Mouse (Mus musculus) stomach, embryonic 15.5 days (tissue): ENCODE measurements around the gene A930033H14Rik. TPM values are rescaled to one million over a fixed set of nuclear protein-coding genes. Genes with fewer than 3 reads are reported as not detected.

Experiments used
- ATAC-seq: fragments of 200-750 bp; cut with Nextera tagmentation; 2 replicates; pipeline ENCODE4 v1.8.0; 2017; ENCODE audit warnings: low read depth, moderate number of reproducible peaks, moderate TSS enrichment; ENCODE audit not compliant: insufficient read depth, low FRiP score
- H3K27ac ChIP-seq: fragments of 300-500 bp; sonication (generic); 2 replicates; pipeline ENCODE4 v1.5.1; 2015; ENCODE audit warnings: mild to moderate bottlenecking, inconsistent platforms
- H3K27me3 ChIP-seq: fragments of 300-500 bp; sonication (generic); replicated peaks from 2 replicates; pipeline ENCODE4 v1.6.1; 2015; ENCODE audit warnings: inconsistent platforms
- H3K36me3 ChIP-seq: fragments of 300-500 bp; sonication (generic); 2 replicates; pipeline ENCODE4 v1.6.1; 2015; ENCODE audit warnings: inconsistent platforms
- H3K4me1 ChIP-seq: fragments of 300-500 bp; sonication (generic); 2 replicates; pipeline ENCODE4 v1.6.1; 2015; ENCODE audit warnings: inconsistent platforms
- H3K4me2 ChIP-seq: fragments of 300-500 bp; sonication (generic); 2 replicates; pipeline ENCODE4 v1.6.1; 2015; ENCODE audit warnings: mild to moderate bottlenecking, inconsistent platforms
- H3K4me3 ChIP-seq: fragments of 300-500 bp; sonication (generic); replicated peaks from 2 replicates; pipeline ENCODE4 v1.5.1; 2015; ENCODE audit warnings: inconsistent platforms
- H3K9ac ChIP-seq: fragments of 300-500 bp; sonication (generic); 2 replicates; pipeline ENCODE4 v1.6.1; 2015; ENCODE audit warnings: inconsistent platforms
- H3K9me3 ChIP-seq: fragments of 300-500 bp; sonication (generic); 2 replicates; pipeline ENCODE4 v1.6.1; 2016; ENCODE audit warnings: inconsistent platforms
- WGBS: fragments of 180-500 bp; shearing (Covaris S2); methylation state at CpG from one replicate; pipeline ENCODE4 v1.1.7; 2015; 5-methylcytosine and 5-hydroxymethylcytosine counted together
- polyA plus RNA-seq: library from polyadenylated mRNA; unstranded; fragments of >200 nt; fragmentation: Nextera tagmentation; extraction: Ambion mirVana; gene quantifications from 2 replicates; pipeline ENCODE4 v1.2.1, GENCODE M21; 2015

A930033H14Rik gene
- polyA plus RNA-seq, 1 experiment from 2014 or later = 2.7 TPM

- H3K36me3 ChIP-seq = peaks cover 2% of the 10 kb centered on the region; the same call in 1 of the 2 replicates
- no peak overlapping the region for H3K4me2 ChIP-seq
- no peaks in the 10 kb centered on the region for H3K4me1 ChIP-seq
- no peak for ATAC-seq
- H3K27ac ChIP-seq = no peak overlapping the region; the same call in 1 of the 2 replicates
- no peaks in the 10 kb centered on the region for H3K27me3 ChIP-seq
- 78% methylated on average over 7 of the region's 7 CpGs for WGBS
- no peak overlapping the region for H3K4me3 ChIP-seq
- H3K9me3 ChIP-seq = no peaks in the 10 kb centered on the region
- no peak overlapping the region for H3K9ac ChIP-seq
Measured at GRCm38 (mm10) chr10:69224276-69224675, 11.4 kb upstream of the A930033H14Rik start.

- no peaks in the 10 kb centered on the region for H3K4me1 ChIP-seq
- H3K27me3 ChIP-seq = no peaks in the 10 kb centered on the region
- no peaks in the 10 kb centered on the region for H3K9me3 ChIP-seq
- no peak overlapping the region for H3K4me3 ChIP-seq
- no peak overlapping the region for H3K4me2 ChIP-seq
- no peak overlapping the region for H3K27ac ChIP-seq
- 93% methylated on average over 4 of the region's 4 CpGs for WGBS
- no peak for ATAC-seq
- no peak overlapping the region for H3K9ac ChIP-seq
- H3K36me3 ChIP-seq = no peaks in the 10 kb centered on the region
Measured at GRCm38 (mm10) chr10:69223232-69223631, 10.3 kb upstream of the A930033H14Rik start.

- H3K9ac ChIP-seq = no peak overlapping the region
- 77% methylated on average over 3 of the region's 3 CpGs for WGBS
- no peak for ATAC-seq
Measured at GRCm38 (mm10) chr10:69221955-69222354, 9.1 kb upstream of the A930033H14Rik start.

GRCm38 (mm10) chr10:69221148-69221547, 8.2 kb upstream of the A930033H14Rik start:
- H3K27ac ChIP-seq = no peak overlapping the region
- no peak overlapping the region for H3K9ac ChIP-seq
- 88% methylated on average over 9 of the region's 9 CpGs for WGBS
- no peak for ATAC-seq
- H3K36me3 ChIP-seq = 0 out of 2 replicates have a peak, but pooled peaks cover 6% of the 10 kb centered on the region
- H3K4me3 ChIP-seq = no peak overlapping the region
- no peaks in the 10 kb centered on the region for H3K27me3 ChIP-seq
- no peaks in the 10 kb centered on the region for H3K9me3 ChIP-seq
- H3K4me2 ChIP-seq = no peak overlapping the region
- no peaks in the 10 kb centered on the region for H3K4me1 ChIP-seq

More at GRCm38 (mm10) chr10:69221955-69222354, 9.1 kb upstream of the A930033H14Rik start:
- no peaks in the 10 kb centered on the region for H3K36me3 ChIP-seq
- no peak overlapping the region for H3K4me2 ChIP-seq
- no peak overlapping the region for H3K4me3 ChIP-seq
- H3K9me3 ChIP-seq = no peaks in the 10 kb centered on the region
- no peaks in the 10 kb centered on the region for H3K4me1 ChIP-seq
- H3K27me3 ChIP-seq = no peaks in the 10 kb centered on the region
- H3K27ac ChIP-seq = no peak overlapping the region

- Histone ChIP-seq H3K36me3 (0 out of 2 replicates have a peak, but pooled peaks cover 6% of the 10 kb centered on the region), H3K4me1 (no peaks in the 10 kb centered on the region), H3K4me3 (no peak overlapping the region), H3K27me3 (no peaks in the 10 kb centered on the region), H3K9me3 (no peaks in the 10 kb centered on the region), H3K4me2 (no peak overlapping the region), H3K27ac (no peak overlapping the region), H3K9ac (no peak overlapping the region)
- ATAC-seq = no peak
- 73% methylated on average over 6 of the region's 6 CpGs for WGBS
Measured at GRCm38 (mm10) chr10:69220296-69220695, 7.4 kb upstream of the A930033H14Rik start.

- H3K4me2 ChIP-seq = no peak overlapping the region
- H3K27me3 ChIP-seq = no peaks in the 10 kb centered on the region
- WGBS = 94% methylated on average over 2 of the region's 2 CpGs
- H3K9ac ChIP-seq = no peak overlapping the region
- no peak overlapping the region for H3K4me3 ChIP-seq
- no peak overlapping the region for H3K27ac ChIP-seq
- 0 out of 2 replicates have a peak, but pooled peaks cover 6% of the 10 kb centered on the region for H3K36me3 ChIP-seq
- H3K4me1 ChIP-seq = peaks cover 3% of the 10 kb centered on the region
- ATAC-seq = no peak
- no peaks in the 10 kb centered on the region for H3K9me3 ChIP-seq
Measured at GRCm38 (mm10) chr10:69219289-69219626, 6.4 kb upstream of the A930033H14Rik start.

- H3K9me3 ChIP-seq = no peaks in the 10 kb centered on the region
- no peak overlapping the region for H3K27ac ChIP-seq
- no peak overlapping the region for H3K9ac ChIP-seq
- H3K36me3 ChIP-seq = 0 out of 2 replicates have a peak, but pooled peaks cover 6% of the 10 kb centered on the region
- no peak for ATAC-seq
- no peak overlapping the region for H3K4me3 ChIP-seq
- no peak overlapping the region for H3K4me2 ChIP-seq
- H3K27me3 ChIP-seq = no peaks in the 10 kb centered on the region
- peaks cover 9% of the 10 kb centered on the region for H3K4me1 ChIP-seq
- WGBS = 79% methylated on average over 14 of the region's 14 CpGs
Measured at GRCm38 (mm10) chr10:69218458-69219288, 5.8 kb upstream of the A930033H14Rik start.

- no peak for ATAC-seq
- Histone ChIP-seq H3K4me3 (no peak overlapping the region), H3K27ac (no peak overlapping the region), H3K9ac (no peak overlapping the region), H3K4me1 (peaks cover 10% of the 10 kb centered on the region), H3K27me3 (no peaks in the 10 kb centered on the region), H3K9me3 (no peaks in the 10 kb centered on the region), H3K36me3 (0 out of 2 replicates have a peak, but pooled peaks cover 6% of the 10 kb centered on the region), H3K4me2 (no peak overlapping the region)
- WGBS = 87% methylated on average over 4 of the region's 4 CpGs
Measured at GRCm38 (mm10) chr10:69217127-69217690, 4.3 kb upstream of the A930033H14Rik start.

GRCm38 (mm10) chr10:69213986-69214385, 1.1 kb upstream of the A930033H14Rik start:
- H3K4me3 ChIP-seq = peak overlapping the region; percentile 87
- ATAC-seq = no peak
- peak overlapping the region; percentile 82 for H3K4me2 ChIP-seq
- 7% methylated on average over 5 of the region's 5 CpGs for WGBS
- H3K9me3 ChIP-seq = no peaks in the 10 kb centered on the region
- H3K9ac ChIP-seq = peak overlapping the region; percentile 91; the same call in 1 of the 2 replicates
- peak overlapping the region; percentile 100 for H3K27ac ChIP-seq
- peaks cover 17% of the 10 kb centered on the region for H3K4me1 ChIP-seq
- 0 out of 2 replicates have a peak, but pooled peaks cover 6% of the 10 kb centered on the region for H3K36me3 ChIP-seq
- H3K27me3 ChIP-seq = no peaks in the 10 kb centered on the region

- Histone ChIP-seq H3K9ac (peak overlapping the region; percentile 91), H3K27me3 (no peaks in the 10 kb centered on the region), H3K4me2 (peak overlapping the region; percentile 82), H3K9me3 (no peaks in the 10 kb centered on the region), H3K27ac (peak overlapping the region; percentile 100), H3K36me3 (0 out of 2 replicates have a peak, but pooled peaks cover 6% of the 10 kb centered on the region), H3K4me1 (peaks cover 17% of the 10 kb centered on the region), H3K4me3 (peak overlapping the region; percentile 87)
- ATAC-seq = peak; percentile 44; the same call in 1 of the 2 replicates
- WGBS = 0% methylated on average over 21 of the region's 21 CpGs
Measured at GRCm38 (mm10) chr10:69213451-69213877, 566 bp upstream of the A930033H14Rik start.

GRCm38 (mm10) chr10:69211976-69212375, 922 bp downstream of the A930033H14Rik start:
- Histone ChIP-seq H3K9ac (peak overlapping the region; percentile 91; the same call in 1 of the 2 replicates), H3K4me3 (peak overlapping the region; percentile 87)

GRCm38 (mm10) chr10:69211560-69211959, 1.3 kb downstream of the A930033H14Rik start:
- Histone ChIP-seq H3K9ac (no peak overlapping the region), H3K36me3 (0 out of 2 replicates have a peak, but pooled peaks cover 3% of the 10 kb centered on the region), H3K27ac (peak overlapping the region; percentile 100), H3K9me3 (no peaks in the 10 kb centered on the region), H3K4me2 (peak overlapping the region; percentile 82), H3K4me3 (peak overlapping the region; percentile 87), H3K27me3 (no peaks in the 10 kb centered on the region), H3K4me1 (peaks cover 17% of the 10 kb centered on the region)
- no peak for ATAC-seq
- 35% methylated on average over 8 of the region's 8 CpGs for WGBS

More at GRCm38 (mm10) chr10:69211976-69212375, 922 bp downstream of the A930033H14Rik start:
- Histone ChIP-seq H3K36me3 (0 out of 2 replicates have a peak, but pooled peaks cover 6% of the 10 kb centered on the region), H3K27me3 (no peaks in the 10 kb centered on the region), H3K27ac (peak overlapping the region; percentile 100), H3K4me1 (peaks cover 17% of the 10 kb centered on the region), H3K4me2 (peak overlapping the region; percentile 82), H3K9me3 (no peaks in the 10 kb centered on the region)
- ATAC-seq = no peak
- WGBS = 6% methylated on average over 14 of the region's 14 CpGs
